ENCODE assay signal across 20 mouse cellular contexts in the genomic region with DNA sequence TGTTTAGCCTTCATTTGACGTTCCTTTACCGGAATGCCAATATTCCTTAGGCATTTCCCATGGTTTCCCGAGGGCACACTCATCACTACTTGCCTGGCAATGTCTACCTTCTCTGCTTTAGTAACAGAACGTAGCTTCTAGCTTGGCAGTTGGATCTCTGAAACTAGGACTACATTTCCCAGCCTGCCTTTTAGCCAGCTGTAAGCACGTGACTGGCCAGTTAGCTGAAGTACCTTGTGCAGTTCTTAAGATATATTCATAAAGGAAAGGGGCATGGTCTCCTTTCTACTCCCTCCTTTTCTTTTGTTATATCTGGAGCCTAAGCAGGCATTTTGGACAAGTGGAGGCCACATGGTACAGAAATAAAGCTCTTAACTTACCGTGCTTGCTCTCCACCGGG.
A peak's percentile ranks its signal among the peaks of the same experiment; 100 is the strongest.
DNase-seq lines count a peak whose midpoint lies in the region; ATAC-seq and TF ChIP-seq lines count a peak whose summit lies in the region.
"Had no signal": no experiment of that assay in that cellular context is flagged by ENCODE, and none has a peak within 500 bp of the region (broad histone marks: within the 10 kb centered on the region; RNA-seq: fewer than 3 reads in every experiment).

No protein-coding gene starts in this region.

- no peaks in the 10 kb centered on the region for H3K9me3 ChIP-seq in hindbrain, embryonic 15.5 days
- no peaks in the 10 kb centered on the region for H3K9me3 ChIP-seq in hindbrain, embryonic 10.5 days
- H3K9me3 ChIP-seq in lung, embryonic 14.5 days (ENCODE audit: low read depth, low read length) = no peaks in the 10 kb centered on the region
- no peaks in the 10 kb centered on the region for H3K9me3 ChIP-seq in neural tube, embryonic 13.5 days
- H3K9me3 ChIP-seq in neural tube, embryonic 15.5 days (replicated peaks) = no peaks in the 10 kb centered on the region
- H3K9me3 ChIP-seq: embryonic facial prominence, embryonic 12.5 days; heart, embryonic 10.5 days; intestine, embryonic 15.5 days had no signal

- no peaks in the 10 kb centered on the region for H3K4me1 ChIP-seq in hindbrain, embryonic 15.5 days (replicated peaks)
- peaks cover 2% of the 10 kb centered on the region; the same call in 1 of the 2 replicates for H3K4me1 ChIP-seq in hindbrain, embryonic 10.5 days (replicated peaks)
- peaks cover 14% of the 10 kb centered on the region; the same call in 1 of the 2 replicates for H3K4me1 ChIP-seq in lung, embryonic 14.5 days (ENCODE audit: insufficient read depth)
- H3K4me1 ChIP-seq in neural tube, embryonic 13.5 days (replicated peaks) = no peaks in the 10 kb centered on the region
- no peaks in the 10 kb centered on the region for H3K4me1 ChIP-seq in neural tube, embryonic 15.5 days
- H3K4me1 ChIP-seq: embryonic facial prominence, embryonic 12.5 days; intestine, embryonic 15.5 days had no signal

- no peak overlapping the region for H3K4me3 ChIP-seq in hindbrain, embryonic 15.5 days
- H3K4me3 ChIP-seq in hindbrain, embryonic 10.5 days = no peak overlapping the region
- no peak overlapping the region for H3K4me3 ChIP-seq in lung, embryonic 14.5 days (ENCODE audit: low read depth, low read length)
- no peak overlapping the region for H3K4me3 ChIP-seq in neural tube, embryonic 13.5 days
- H3K4me3 ChIP-seq in neural tube, embryonic 15.5 days (replicated peaks) = no peak overlapping the region
- H3K4me3 ChIP-seq: embryonic facial prominence, embryonic 12.5 days; gastrocnemius, adult 2 months; heart, embryonic 10.5 days; intestine, embryonic 15.5 days had no signal

- H3K27ac ChIP-seq in hindbrain, embryonic 15.5 days (replicated peaks) = no peak overlapping the region
- no peak overlapping the region for H3K27ac ChIP-seq in hindbrain, embryonic 10.5 days
- no peak overlapping the region for H3K27ac ChIP-seq in lung, embryonic 14.5 days (ENCODE audit: low read depth)
- no peak overlapping the region for H3K27ac ChIP-seq in neural tube, embryonic 13.5 days (replicated peaks)
- no peak overlapping the region for H3K27ac ChIP-seq in neural tube, embryonic 15.5 days (replicated peaks)
- H3K27ac ChIP-seq: embryonic facial prominence, embryonic 12.5 days; gastrocnemius, adult 2 months; heart, embryonic 10.5 days; intestine, embryonic 15.5 days had no signal

- TF ChIP-seq CTCF in lung, embryonic 14.5 days (IDR thresholded peaks at IDR 0.05; ENCODE audit: low read depth) = no peak
- no peak for TF ChIP-seq CTCF in brain, embryonic 14.5 days (IDR thresholded peaks at IDR 0.05; ENCODE audit: borderline replicate concordance, extremely low read depth, insufficient read depth, insufficient read length)

- 0 out of 2 replicates have a peak, but pooled peaks have one; percentile 34 for ATAC-seq in hindbrain, embryonic 15.5 days (ENCODE audit: low FRiP score, low read depth)
- no peak for ATAC-seq in lung, embryonic 14.5 days (ENCODE audit: insufficient read depth)
- ATAC-seq in neural tube, embryonic 13.5 days (ENCODE audit: low read depth) = peak; percentile 23; the same call in 1 of the 2 replicates
- ATAC-seq in neural tube, embryonic 15.5 days (ENCODE audit: low FRiP score) = no peak
- ATAC-seq: forebrain, embryonic 16.5 days; intestine, embryonic 15.5 days had no signal

- H3K9ac ChIP-seq in hindbrain, embryonic 15.5 days = no peak overlapping the region
- H3K9ac ChIP-seq in lung, embryonic 14.5 days = no peak overlapping the region
- H3K9ac ChIP-seq in neural tube, embryonic 13.5 days = no peak overlapping the region
- H3K9ac ChIP-seq in neural tube, embryonic 15.5 days (replicated peaks) = no peak overlapping the region
- H3K9ac ChIP-seq: embryonic facial prominence, embryonic 12.5 days; intestine, embryonic 15.5 days had no signal

- H3K36me3 ChIP-seq in hindbrain, embryonic 15.5 days = no peaks in the 10 kb centered on the region
- no peaks in the 10 kb centered on the region for H3K36me3 ChIP-seq in hindbrain, embryonic 10.5 days
- no peaks in the 10 kb centered on the region for H3K36me3 ChIP-seq in lung, embryonic 14.5 days (ENCODE audit: insufficient read depth)
- no peaks in the 10 kb centered on the region for H3K36me3 ChIP-seq in neural tube, embryonic 13.5 days
- H3K36me3 ChIP-seq in neural tube, embryonic 15.5 days = no peaks in the 10 kb centered on the region
- H3K36me3 ChIP-seq: embryonic facial prominence, embryonic 12.5 days; heart, embryonic 10.5 days; intestine, embryonic 15.5 days had no signal

- H3K27me3 ChIP-seq in hindbrain, embryonic 15.5 days = no peaks in the 10 kb centered on the region
- no peaks in the 10 kb centered on the region for H3K27me3 ChIP-seq in hindbrain, embryonic 10.5 days (ENCODE audit: insufficient read depth, poor library complexity, severe bottlenecking)
- no peaks in the 10 kb centered on the region for H3K27me3 ChIP-seq in lung, embryonic 14.5 days (ENCODE audit: insufficient read depth, low read length)
- no peaks in the 10 kb centered on the region for H3K27me3 ChIP-seq in neural tube, embryonic 13.5 days
- no peaks in the 10 kb centered on the region for H3K27me3 ChIP-seq in neural tube, embryonic 15.5 days (replicated peaks)
- H3K27me3 ChIP-seq: embryonic facial prominence, embryonic 12.5 days; intestine, embryonic 15.5 days had no signal

- DNase-seq in hindbrain, embryonic 10.5 days (ENCODE audit: low spot score) = no peak
- peak; percentile 28 for DNase-seq in lung, embryonic 14.5 days
- DNase-seq in lung, postnatal 36 days = no peak
- peak; percentile 45 for DNase-seq in brain, embryonic 14.5 days (ENCODE audit: low read depth)
- no peak for DNase-seq in gastrocnemius, postnatal 4 days (ENCODE audit: low spot score in 2 of 2)
- DNase-seq: adrenal gland, postnatal 10 days; cerebellum, adult 11-12 months; cerebellum, adult 9-10 months; cerebellum, postnatal 25 days; gastrocnemius, adult 2 months; gastrocnemius, postnatal 25 days; heart, adult 18-20 months; heart, postnatal 10 days had no signal

- 80% methylated on average over 7 of the region's 7 CpGs for WGBS in hindbrain, embryonic 15.5 days
- WGBS in hindbrain, embryonic 10.5 days = 89% methylated on average over 7 of the region's 7 CpGs
- 77% methylated on average over 7 of the region's 7 CpGs for WGBS in lung, embryonic 14.5 days
- WGBS in neural tube, embryonic 13.5 days = 79% methylated on average over 7 of the region's 7 CpGs
- WGBS in neural tube, embryonic 15.5 days = 72% methylated on average over 7 of the region's 7 CpGs

- no peak for TF ChIP-seq POLR2A in brain, embryonic 14.5 days (IDR thresholded peaks at IDR 0.05; ENCODE audit: borderline replicate concordance, extremely low read depth, insufficient read depth, insufficient read length, poor library complexity, severe bottlenecking)

- H3K4me2 ChIP-seq in hindbrain, embryonic 15.5 days = no peak overlapping the region
- no peak overlapping the region for H3K4me2 ChIP-seq in lung, embryonic 14.5 days
- no peak overlapping the region for H3K4me2 ChIP-seq in neural tube, embryonic 13.5 days
- H3K4me2 ChIP-seq in neural tube, embryonic 15.5 days = no peak overlapping the region
- H3K4me2 ChIP-seq: embryonic facial prominence, embryonic 12.5 days; intestine, embryonic 15.5 days had no signal

Comparison
In these comparisons a context has a peak if more than half of its experiments do, and no peak if none do; other contexts are left out.
1. ATAC-seq: peak in hindbrain, embryonic 15.5 days (single experiment) and neural tube, embryonic 13.5 days (single experiment); none in lung, embryonic 14.5 days (single experiment) and neural tube, embryonic 15.5 days (single experiment).
2. DNase-seq: peak in lung, embryonic 14.5 days (single experiment) and brain, embryonic 14.5 days (single experiment); none in hindbrain, embryonic 10.5 days (single experiment), lung, postnatal 36 days (single experiment) and gastrocnemius, postnatal 4 days (0 of 2).